Mouse (Mus musculus): ENCODE measurements around the gene Bub1. TPM values are rescaled to one million over a fixed set of nuclear protein-coding genes. Genes with fewer than 3 reads are reported as not detected.
A peak's percentile ranks its signal among the peaks of the same experiment; 100 is the strongest.

Gene Bub1
- polyA plus RNA-seq, 1 experiment from 2014 or later, result 7.8 TPM

DNA sequence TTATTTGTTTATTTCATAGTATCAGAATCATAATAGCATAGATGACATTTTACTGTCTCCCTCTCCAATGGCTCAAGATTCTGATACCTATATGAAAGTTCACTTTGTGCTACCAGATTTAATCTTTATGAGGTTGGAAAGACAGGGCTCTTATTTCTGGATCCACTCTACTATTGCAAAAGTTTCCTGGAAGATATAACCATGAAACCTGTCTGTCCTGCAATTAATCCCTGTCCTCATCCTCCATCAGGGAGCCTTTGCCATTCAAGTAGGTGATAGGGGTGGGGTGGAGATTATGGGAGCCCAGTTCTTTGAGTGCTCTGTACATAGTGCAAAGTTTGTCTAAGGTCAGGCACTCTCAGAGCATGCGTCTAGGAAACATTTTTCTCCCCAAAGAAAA, 9.7 kb upstream of the Bub1 start:
- no peak overlapping the region for H3K4me3 ChIP-seq (ENCODE audit: low read length)
- no peaks in the 10 kb centered on the region for H3K9me3 ChIP-seq (ENCODE audit: control insufficient read depth, low read length)
- peaks cover 10% of the 10 kb centered on the region; the same call in 1 of the 2 replicates for H3K27me3 ChIP-seq (replicated peaks; ENCODE audit: control insufficient read depth, insufficient read depth, low read length)
- H3K4me2 ChIP-seq (ENCODE audit: low read length), result no peak overlapping the region
- no peaks in the 10 kb centered on the region for H3K36me3 ChIP-seq (ENCODE audit: control insufficient read depth, insufficient read depth, low read length)
- no peak overlapping the region for H3K9ac ChIP-seq (ENCODE audit: low read depth, low read length)
- no peak overlapping the region for H3K27ac ChIP-seq (ENCODE audit: low read depth, low read length)
- no peak for ATAC-seq
- H3K4me1 ChIP-seq (ENCODE audit: control insufficient read depth, insufficient read depth, low read depth, low read length), result no peaks in the 10 kb centered on the region
- 89% methylated on average over 1 of the region's 1 CpGs for WGBS

DNA sequence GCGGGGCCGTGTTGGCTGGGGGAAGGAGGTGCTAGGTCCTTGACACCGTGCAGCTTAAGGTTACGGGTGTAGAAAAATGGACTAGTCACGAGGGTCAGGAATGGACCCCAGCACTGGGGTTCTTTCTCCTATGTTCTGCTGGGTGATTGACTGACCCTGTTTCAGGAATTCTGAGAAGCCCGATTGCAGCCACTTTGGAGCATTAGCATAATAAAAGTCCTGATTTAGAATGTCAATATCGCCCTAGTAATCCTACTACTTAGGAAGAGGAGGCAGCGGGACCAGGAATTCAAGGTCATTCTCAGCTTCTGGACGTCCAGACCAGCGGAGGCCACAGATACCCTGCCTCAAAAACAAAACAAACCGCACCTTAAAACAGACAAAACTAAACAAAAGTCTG, 7.8 kb upstream of the Bub1 start:
- Histone ChIP-seq H3K27me3 (replicated peaks; ENCODE audit: control insufficient read depth, insufficient read depth, low read length) (peaks cover 10% of the 10 kb centered on the region; the same call in 1 of the 2 replicates), H3K4me1 (ENCODE audit: control insufficient read depth, insufficient read depth, low read depth, low read length) (no peaks in the 10 kb centered on the region), H3K9ac (ENCODE audit: low read depth, low read length) (no peak overlapping the region), H3K4me2 (ENCODE audit: low read length) (no peak overlapping the region), H3K27ac (ENCODE audit: low read depth, low read length) (no peak overlapping the region), H3K4me3 (ENCODE audit: low read length) (no peak overlapping the region), H3K36me3 (ENCODE audit: control insufficient read depth, insufficient read depth, low read length) (no peaks in the 10 kb centered on the region), H3K9me3 (ENCODE audit: control insufficient read depth, low read length) (no peaks in the 10 kb centered on the region)
- ATAC-seq, result no peak
- 13% methylated on average over 11 of the region's 11 CpGs for WGBS

DNA sequence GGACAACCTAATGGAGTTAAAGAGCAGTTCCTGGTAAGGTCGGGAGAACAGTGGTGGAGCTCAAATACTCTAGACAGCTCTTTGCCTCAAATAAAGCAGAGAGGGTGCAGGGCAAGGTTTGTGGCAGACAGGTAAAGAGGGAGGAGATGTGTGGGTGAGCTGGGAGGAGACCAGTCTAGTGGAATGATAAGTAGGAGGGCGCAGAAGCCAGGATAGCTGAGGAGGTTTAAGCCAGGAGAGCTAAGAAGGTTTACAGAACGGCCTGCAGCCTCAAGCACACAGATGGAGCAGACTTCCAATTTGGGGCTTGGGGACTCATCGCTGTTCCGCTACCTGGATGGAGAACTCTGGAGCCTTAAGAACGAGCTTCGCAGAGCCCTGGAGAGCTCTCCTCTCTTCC, 6.9 kb upstream of the Bub1 start, which contains the start of gene Acoxl:
Gene Acoxl (plus strand): TSS at position 301 of the 400 bp plus-strand sequence.
- Histone ChIP-seq H3K4me1 (ENCODE audit: control insufficient read depth, insufficient read depth, low read depth, low read length) (no peaks in the 10 kb centered on the region), H3K27ac (ENCODE audit: low read depth, low read length) (no peak within 1 kb of the TSS), H3K27me3 (replicated peaks; ENCODE audit: control insufficient read depth, insufficient read depth, low read length) (peaks cover 10% of the 10 kb centered on the region; the same call in 1 of the 2 replicates), H3K4me2 (ENCODE audit: low read length) (no peak within 1 kb of the TSS), H3K36me3 (ENCODE audit: control insufficient read depth, insufficient read depth, low read length) (no peaks in the 10 kb centered on the region), H3K4me3 (ENCODE audit: low read length) (no peak within 1 kb of the TSS), H3K9ac (ENCODE audit: low read depth, low read length) (no peak within 1 kb of the TSS), H3K9me3 (ENCODE audit: control insufficient read depth, low read length) (no peaks in the 10 kb centered on the region)
- ATAC-seq, result no peak
- WGBS, result 79% methylated on average over 7 of the region's 7 CpGs

DNA sequence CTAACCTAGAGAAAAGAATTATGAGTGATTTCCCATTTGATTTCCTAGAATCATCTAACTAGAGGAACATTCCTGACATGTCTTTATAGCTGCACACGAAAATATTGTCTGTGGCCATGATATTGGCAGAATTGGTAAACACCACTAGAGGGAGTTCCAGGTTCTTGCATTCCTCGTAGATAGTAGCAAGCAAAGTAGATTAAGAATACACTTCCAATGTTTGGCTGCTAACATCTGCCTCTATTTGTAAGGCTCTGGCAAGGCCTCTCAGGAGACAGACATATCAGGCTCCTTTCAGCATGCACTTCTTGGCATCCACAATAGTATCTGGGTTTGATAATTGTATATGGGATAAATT, 1.1 kb upstream of the Bub1 start:
- Histone ChIP-seq H3K9me3 (ENCODE audit: control insufficient read depth, low read length) (no peaks in the 10 kb centered on the region), H3K9ac (ENCODE audit: low read depth, low read length) (no peak overlapping the region), H3K4me3 (ENCODE audit: low read length) (no peak overlapping the region), H3K36me3 (ENCODE audit: control insufficient read depth, insufficient read depth, low read length) (no peaks in the 10 kb centered on the region), H3K4me2 (ENCODE audit: low read length) (no peak overlapping the region), H3K27me3 (replicated peaks; ENCODE audit: control insufficient read depth, insufficient read depth, low read length) (no peaks in the 10 kb centered on the region; the same call in 1 of the 2 replicates), H3K4me1 (ENCODE audit: control insufficient read depth, insufficient read depth, low read depth, low read length) (peaks cover 7% of the 10 kb centered on the region), H3K27ac (ENCODE audit: low read depth, low read length) (no peak overlapping the region)
- WGBS, result 18% methylated on average over 2 of the region's 2 CpGs
- no peak for ATAC-seq

DNA sequence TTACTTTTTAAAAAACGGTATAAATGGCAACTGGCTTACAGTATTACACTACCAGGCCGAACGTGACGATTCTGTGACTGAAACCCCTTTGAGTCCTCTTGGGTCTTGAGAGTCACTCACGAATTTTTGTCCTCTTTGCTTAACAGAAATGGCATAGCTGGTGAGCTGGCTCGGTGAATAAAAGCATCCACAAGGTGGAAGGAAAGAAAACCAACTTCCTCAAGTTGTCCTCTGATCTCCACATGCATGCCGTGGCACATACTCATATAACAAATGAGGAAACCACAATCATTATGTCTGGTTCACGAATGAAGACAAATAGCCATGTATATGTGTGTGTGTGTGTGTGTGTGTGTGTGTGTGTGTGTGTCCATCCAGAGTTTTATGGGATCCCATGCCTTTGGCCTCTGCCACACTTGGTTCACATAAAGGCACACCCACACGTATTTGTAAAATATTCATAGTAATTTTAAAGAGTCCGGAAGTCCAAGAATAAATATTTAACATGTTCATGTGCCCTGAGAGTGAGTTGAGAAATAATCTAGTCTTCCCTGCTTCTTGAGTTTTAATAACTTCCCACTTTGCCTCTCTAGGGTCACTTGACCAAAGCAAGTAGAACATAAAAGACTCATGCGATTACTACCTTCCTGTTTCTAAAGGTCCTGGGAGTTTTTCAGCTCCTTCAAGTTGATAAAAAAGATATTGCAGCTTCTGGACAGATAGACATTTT, 603 bp upstream of the Bub1 start:
- Histone ChIP-seq H3K4me1 (ENCODE audit: control insufficient read depth, insufficient read depth, low read depth, low read length) (peaks cover 7% of the 10 kb centered on the region), H3K9ac (ENCODE audit: low read depth, low read length) (peak overlapping the region; percentile 65), H3K36me3 (ENCODE audit: control insufficient read depth, insufficient read depth, low read length) (no peaks in the 10 kb centered on the region), H3K4me3 (ENCODE audit: low read length) (peak overlapping the region; percentile 54), H3K4me2 (ENCODE audit: low read length) (peak overlapping the region; percentile 96), H3K27me3 (replicated peaks; ENCODE audit: control insufficient read depth, insufficient read depth, low read length) (no peaks in the 10 kb centered on the region), H3K27ac (ENCODE audit: low read depth, low read length) (peak overlapping the region; percentile 66), H3K9me3 (ENCODE audit: control insufficient read depth, low read length) (no peaks in the 10 kb centered on the region)
- WGBS, result 35% methylated on average over 11 of the region's 11 CpGs
- ATAC-seq, result no peak

DNA sequence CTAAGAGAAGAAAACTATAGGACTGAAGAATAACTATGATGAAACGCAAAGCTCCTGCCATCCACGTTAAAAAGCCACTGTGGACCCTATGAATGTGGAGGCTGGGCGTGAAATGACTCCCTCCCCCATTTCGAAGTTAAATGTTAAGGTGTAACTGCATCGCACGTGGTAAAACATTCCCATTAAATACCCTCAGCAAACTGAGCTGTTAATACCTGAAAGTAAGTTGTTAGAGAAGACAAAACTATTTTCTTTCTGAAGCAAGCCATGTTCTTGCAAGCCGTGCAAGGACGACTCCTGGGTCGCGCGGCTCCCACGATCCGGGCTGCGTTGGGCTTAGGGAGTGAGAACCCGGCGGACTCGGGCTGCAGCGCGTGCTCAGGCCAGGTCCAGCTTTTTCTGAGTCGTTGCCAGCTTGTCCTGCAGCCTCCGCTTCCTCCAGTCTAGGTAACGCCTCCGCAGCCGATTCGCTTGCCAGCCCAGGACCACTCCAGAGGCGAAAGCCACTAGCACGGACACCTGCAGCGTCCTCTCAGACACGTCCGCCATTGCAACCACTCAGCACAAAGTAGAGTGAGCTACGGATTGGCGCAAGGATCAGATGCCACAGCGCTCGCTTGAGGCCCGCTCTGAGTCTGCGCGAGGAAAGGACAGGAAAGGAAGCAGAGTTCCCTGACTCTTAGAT, 39.6 kb downstream of the Bub1 start, which contains the start of gene Mtln:
Gene Mtln (minus strand): TSS at position 570 of the 685 bp plus-strand sequence.
- Histone ChIP-seq H3K9ac (ENCODE audit: low read depth, low read length) (peak within 1 kb of the TSS; percentile 85), H3K27ac (ENCODE audit: low read depth, low read length) (peak within 1 kb of the TSS; percentile 94), H3K4me3 (ENCODE audit: low read length) (peak within 1 kb of the TSS; percentile 86), H3K4me2 (ENCODE audit: low read length) (peak within 1 kb of the TSS; percentile 74), H3K27me3 (replicated peaks; ENCODE audit: control insufficient read depth, insufficient read depth, low read length) (no peaks in the 10 kb centered on the region), H3K9me3 (ENCODE audit: control insufficient read depth, low read length) (no peaks in the 10 kb centered on the region), H3K36me3 (ENCODE audit: control insufficient read depth, insufficient read depth, low read length) (no peaks in the 10 kb centered on the region), H3K4me1 (ENCODE audit: control insufficient read depth, insufficient read depth, low read depth, low read length) (peaks cover 21% of the 10 kb centered on the region)
- ATAC-seq, result peak; percentile 97
- 1% methylated on average over 37 of the region's 37 CpGs for WGBS

DNA sequence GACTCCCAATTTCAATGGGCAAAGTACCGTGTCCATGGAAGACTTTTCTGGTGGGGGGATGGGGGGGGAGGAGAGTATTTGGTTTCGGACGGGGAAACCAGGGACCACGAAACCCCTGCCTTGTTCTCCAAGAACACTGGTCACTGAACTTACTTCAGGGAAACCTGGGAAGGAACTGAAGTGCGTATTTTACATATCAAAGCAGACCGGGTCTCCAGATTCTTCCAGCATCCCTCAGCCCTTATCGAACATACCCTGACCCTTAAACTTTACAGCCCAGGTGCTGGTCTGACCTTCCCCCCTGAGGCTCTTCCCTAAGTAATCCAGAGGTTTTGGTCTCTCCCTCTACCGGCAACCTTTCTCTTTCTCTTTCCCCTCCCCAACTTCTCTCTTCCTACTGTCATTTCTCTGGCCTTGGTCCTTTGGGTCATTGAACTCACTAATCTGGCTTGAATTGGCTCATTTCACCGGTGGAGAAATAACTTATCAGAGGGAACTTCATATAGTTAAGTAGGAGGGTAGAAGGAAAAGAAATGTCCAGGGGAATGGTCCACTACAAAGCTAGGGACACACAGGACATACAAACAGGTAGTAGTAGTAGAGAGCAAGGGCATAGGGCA, 41.9 kb downstream of the Bub1 start:
- no peak overlapping the region for H3K27ac ChIP-seq (ENCODE audit: low read depth, low read length)
- H3K27me3 ChIP-seq (replicated peaks; ENCODE audit: control insufficient read depth, insufficient read depth, low read length), result no peaks in the 10 kb centered on the region
- 22% methylated on average over 9 of the region's 9 CpGs for WGBS
- no peaks in the 10 kb centered on the region for H3K9me3 ChIP-seq (ENCODE audit: control insufficient read depth, low read length)
- H3K4me3 ChIP-seq (ENCODE audit: low read length), result no peak overlapping the region; the same call in 1 of the 2 replicates
- H3K9ac ChIP-seq (ENCODE audit: low read depth, low read length), result peak overlapping the region; percentile 74
- no peak for ATAC-seq
- H3K4me2 ChIP-seq (ENCODE audit: low read length), result peak overlapping the region; percentile 78
- no peaks in the 10 kb centered on the region for H3K36me3 ChIP-seq (ENCODE audit: control insufficient read depth, insufficient read depth, low read length)
- peaks cover 21% of the 10 kb centered on the region for H3K4me1 ChIP-seq (ENCODE audit: control insufficient read depth, insufficient read depth, low read depth, low read length)

DNA sequence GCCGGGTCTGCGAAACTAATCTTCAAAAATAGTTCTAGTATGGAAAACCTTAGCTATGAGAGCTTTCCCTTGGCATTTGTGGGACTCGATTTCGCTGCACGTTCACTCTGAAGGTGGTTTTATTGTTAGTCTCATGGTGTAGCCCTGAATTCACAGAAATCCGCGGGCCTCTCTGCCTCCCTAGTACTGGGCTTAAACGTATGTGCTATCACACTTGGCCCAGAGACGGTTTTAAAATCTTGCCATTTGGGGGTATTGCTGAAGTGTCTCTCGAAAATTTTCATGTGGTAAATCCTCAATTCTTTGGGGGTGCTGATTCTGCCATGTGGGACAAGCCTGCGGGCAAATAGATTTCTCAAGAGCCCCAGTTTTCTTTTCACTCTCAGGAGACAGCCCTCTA, 42.5 kb downstream of the Bub1 start:
- Histone ChIP-seq H3K9ac (ENCODE audit: low read depth, low read length) (peak overlapping the region; percentile 74), H3K27ac (ENCODE audit: low read depth, low read length) (peak overlapping the region; percentile 52), H3K4me3 (ENCODE audit: low read length) (peak overlapping the region; percentile 74), H3K4me2 (ENCODE audit: low read length) (peak overlapping the region; percentile 78), H3K36me3 (ENCODE audit: control insufficient read depth, insufficient read depth, low read length) (no peaks in the 10 kb centered on the region), H3K9me3 (ENCODE audit: control insufficient read depth, low read length) (no peaks in the 10 kb centered on the region), H3K27me3 (replicated peaks; ENCODE audit: control insufficient read depth, insufficient read depth, low read length) (no peaks in the 10 kb centered on the region), H3K4me1 (ENCODE audit: control insufficient read depth, insufficient read depth, low read depth, low read length) (peaks cover 21% of the 10 kb centered on the region)
- 5% methylated on average over 11 of the region's 11 CpGs for WGBS
- ATAC-seq, result peak; percentile 26; the same call in 1 of the 2 replicates

Measured in hindbrain, embryonic 16.5 days (tissue).